Mouse (Mus musculus) frontal cortex, postnatal 10 days (tissue): Measurements from ENCODE around the gene Mprip.
A peak's percentile ranks its signal among the peaks of the same experiment; 100 is the strongest.

Source experiments
- DNase-seq, 2 experiments: peaks; one replicate each; pipeline ENCODE4 v3.0.0; 2022; ENCODE audit warnings: low spot score in 2 of 2, mixed read lengths in 1 of 2

Gene Mprip

DNA sequence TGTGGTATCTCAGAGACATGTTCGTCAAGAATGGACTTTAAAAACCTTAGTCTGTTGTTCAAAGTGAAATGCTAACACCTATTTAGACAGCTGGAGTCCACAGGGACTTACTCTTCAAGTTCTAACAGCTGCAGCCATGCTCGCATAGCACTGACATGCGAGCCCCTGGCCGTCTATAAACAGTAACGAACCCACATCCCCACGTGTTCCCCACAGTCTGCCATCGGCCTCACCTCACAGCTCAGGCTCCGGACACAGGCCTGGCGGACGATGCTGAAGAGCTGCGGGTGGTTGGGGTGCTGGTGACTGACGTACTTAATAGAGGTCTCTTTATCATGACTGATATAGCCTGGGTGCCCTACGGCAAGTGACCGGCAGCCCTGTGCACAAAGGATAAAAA, 142.4 kb downstream of the Mprip start:
- DNase-seq: no peak

DNA sequence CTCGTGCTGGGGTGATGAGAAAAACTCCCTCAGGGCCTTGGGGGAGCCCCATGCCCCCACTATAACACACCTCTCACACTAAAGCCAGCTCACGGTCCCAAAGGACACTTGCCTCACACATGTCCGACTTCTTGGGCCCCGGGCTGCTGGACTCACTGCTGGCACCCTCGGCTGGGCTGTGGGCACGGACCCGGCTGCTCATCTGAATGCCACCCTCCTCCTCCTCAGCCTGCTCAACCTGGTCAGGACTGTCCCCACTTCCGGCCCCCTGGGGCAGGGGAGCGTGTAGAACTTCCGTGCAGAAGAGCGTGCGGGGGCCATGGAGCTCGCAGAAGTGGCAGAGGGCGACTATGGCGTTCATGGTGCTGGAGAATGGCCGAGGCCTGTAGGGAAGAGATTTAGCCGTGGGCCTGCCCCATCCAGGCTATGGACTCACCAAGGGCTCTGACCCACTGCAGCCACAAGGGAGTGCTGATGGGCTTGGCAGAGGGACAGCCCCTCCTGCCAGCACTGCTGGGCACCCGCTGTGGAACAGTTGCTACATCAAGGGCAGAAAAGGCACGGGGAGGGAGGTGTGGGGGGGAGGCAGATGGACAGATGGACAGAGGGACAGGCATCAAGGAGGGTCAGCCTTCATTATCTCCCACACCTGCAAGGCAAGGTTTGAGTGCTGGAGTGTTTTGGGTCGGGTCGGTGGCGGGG, 143.5 kb downstream of the Mprip start:
- no peak for DNase-seq

DNA sequence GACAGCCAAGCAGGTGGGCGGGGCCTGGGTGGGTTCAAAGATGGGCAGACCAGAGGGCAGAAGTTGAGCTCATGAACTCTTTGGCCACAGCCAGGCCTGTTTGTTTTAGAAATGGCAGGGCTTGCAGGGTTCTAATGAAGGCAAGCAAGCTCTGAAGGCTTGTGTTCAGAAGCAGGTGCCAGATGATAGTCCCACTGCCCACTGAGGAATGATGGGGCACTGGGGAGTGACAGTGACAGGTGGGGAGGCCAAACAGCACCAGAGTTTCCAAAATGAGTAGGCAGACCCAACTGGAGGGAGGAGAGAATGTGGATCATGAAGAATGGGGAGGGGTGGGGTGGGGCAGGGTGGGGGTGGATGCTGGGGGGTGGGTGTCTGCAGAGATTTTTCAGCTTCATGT, 144.2 kb downstream of the Mprip start:
- no peak for DNase-seq

DNA sequence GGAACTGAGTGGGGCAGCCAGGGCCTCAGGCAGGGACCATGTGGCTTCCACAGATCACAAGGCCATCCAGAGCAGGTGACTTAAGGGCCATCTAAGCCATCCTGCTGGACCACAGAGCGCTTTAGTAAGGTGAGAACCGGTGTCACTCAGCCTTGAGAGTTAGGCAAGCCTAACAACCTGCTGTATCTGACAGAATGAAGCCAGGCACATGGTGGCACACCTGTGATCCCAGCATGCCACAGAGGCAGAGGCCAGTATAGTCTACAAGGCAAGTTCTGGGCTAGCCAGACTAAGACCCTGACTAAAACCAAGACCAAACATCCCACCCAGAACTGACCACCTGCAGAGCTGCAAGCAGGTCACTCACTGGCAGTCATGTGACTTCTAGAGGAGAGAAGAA, 144.6 kb downstream of the Mprip start:
- DNase-seq: no peak

DNA sequence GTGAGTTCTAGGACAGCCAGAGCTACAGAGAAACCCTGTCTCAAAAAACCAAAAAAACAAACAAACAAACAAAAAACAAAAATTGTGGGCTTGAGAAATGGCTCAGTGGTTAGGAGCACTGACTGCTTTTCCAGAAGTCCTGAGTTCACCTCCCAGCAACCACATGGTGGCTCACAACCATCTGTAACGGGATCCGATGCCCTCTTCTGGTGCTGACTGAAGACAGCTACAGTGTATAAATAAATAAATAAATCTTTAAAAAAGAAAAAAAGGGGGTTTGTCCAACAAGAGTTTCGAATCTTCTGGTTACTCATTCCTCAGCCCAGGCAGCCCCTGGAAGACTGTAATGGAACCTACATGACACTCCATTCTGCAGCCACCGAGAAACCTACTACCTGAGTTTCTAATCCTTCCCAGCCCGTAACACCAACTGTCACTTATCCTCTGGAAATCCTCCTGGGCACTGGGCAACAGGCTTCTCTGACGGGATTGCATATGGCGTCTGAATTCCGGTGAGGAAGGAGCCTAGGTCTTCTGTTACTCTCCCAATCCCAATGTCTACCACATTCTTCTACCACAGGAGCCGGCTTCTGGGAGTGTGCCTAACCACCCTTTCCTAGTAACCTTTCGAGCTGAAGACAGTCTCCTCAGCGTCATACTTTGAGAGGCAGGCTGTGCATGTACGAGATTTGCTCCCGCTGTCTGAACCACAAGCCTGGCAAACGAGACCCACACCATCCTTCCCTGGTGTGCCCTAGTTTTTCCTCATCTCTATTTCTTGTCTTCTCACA, 147.3 kb downstream of the Mprip start:
- no peak for DNase-seq

DNA sequence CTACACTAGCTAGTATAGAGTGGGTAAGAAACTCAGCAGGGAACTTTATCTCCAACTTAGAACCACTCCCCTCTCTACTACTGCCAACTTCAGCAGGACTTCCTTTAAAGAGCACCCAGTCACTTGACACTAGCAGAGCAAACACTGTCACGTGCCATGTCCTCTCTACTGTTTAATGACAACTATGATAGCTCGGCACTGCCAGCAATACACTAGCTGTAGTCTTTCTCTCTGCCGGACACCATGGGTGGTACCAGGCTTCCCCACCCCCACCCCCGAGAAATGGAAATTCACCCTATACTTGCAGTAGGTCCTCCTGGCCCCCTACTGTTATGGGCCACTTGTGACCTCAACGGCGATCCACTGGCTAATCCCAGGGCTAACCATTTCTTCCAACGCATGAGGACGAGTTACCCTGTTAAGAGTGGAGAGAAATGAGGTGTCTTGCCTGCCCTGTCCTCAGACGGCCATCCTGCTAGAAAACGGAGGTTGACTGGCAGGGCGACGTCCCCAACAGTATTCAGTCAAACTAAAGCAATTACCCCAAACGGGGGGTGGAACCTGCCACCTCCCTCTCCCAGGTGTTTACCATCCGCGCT, 148.1 kb downstream of the Mprip start:
- DNase-seq: no peak

DNA sequence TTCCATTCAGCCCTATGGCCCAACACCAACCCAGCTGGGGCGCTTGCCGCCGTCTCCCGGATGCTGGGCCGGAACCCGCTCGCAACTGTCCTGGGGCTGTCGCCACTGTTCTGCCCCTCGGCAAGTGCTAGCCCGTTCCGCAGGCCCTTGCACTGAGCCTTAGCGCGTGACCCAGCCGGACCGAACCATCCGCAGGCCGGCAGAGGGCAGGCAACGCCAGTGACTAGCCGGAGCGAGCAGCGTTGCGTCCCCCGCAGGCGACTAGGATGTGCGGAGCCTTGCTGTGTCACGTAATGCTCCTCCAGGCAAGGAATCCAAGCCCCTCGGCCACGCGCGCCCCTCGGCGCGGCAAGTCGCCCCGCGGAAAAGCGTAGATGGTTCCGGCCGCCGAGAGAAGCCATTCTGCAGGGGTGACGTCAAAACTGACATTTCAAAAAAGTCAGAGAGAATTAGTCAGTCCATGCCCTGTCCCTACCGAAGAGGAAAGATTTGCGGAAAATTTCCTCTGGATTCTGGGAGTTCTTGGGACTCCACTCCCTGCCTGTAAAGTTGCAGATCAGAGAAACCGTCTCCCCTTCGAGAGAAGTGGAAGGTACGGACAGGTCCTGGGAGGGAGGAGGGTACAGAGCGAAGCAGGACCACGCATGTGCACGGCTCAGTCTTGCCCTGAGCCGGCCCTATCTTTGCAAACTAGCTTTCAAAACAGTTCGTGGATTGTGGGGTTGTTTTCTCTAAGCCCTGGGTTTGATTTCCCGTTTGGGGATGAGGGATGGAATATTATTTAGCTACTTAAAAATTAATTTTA, 148.8 kb downstream of the Mprip start, which contains the start of gene Flcn:
Gene Flcn, minus strand, starts transcription at position 347 of the 805 bp plus-strand sequence.
- peak; percentile 68 to 84 for DNase-seq

DNA sequence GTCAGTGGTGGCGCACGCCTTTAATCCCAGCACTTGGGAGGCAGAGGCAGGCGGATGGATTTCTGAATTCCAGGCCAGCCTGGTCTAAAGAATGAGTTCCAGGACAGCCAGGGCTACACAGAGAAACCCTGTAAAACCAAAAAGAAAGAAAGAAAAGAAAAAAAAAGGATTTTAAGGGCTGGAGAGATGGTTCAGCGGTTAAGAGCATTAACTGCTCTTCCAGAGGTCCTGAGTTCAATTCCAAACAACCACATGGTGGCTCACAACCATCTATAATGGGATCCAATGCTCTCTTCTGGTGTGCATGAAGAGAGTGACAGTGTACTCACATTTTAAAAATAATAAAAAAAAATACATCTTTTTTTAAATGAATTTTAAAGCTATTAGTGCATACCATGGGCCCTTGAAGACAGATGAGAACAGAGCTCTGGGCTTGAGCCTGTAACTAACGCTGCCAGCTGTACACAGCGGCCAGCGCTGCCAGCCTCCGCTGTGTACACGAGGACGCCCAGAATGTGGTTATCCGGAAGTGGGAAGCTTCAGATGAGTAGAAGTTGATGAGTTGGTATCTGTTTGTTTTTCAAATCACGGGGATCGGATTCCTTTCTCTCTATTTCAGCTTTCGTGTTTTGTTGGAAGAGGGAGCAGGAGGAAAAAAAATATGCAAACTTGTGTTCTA, 149.5 kb downstream of the Mprip start:
- no peak for DNase-seq

DNA sequence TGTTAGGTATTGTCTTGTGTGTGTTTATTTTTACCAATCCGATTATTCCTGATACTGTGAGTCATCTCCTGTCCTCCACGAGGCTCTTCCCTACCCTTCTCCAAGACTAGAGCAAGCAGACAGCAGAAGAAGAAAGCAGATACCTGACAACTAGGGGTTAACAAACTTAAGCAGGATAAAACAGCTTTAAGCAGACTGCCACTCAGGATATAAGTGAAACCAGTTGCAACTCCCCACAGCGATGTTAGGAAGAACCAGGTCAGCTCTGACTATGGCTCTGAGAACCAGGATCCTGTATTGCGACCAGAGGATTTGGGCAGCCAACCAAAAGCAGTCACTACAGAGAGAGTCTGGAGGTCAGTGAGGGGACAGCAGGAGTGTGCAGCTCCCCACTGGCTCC, 150.1 kb downstream of the Mprip start:
- DNase-seq: no peak

DNA sequence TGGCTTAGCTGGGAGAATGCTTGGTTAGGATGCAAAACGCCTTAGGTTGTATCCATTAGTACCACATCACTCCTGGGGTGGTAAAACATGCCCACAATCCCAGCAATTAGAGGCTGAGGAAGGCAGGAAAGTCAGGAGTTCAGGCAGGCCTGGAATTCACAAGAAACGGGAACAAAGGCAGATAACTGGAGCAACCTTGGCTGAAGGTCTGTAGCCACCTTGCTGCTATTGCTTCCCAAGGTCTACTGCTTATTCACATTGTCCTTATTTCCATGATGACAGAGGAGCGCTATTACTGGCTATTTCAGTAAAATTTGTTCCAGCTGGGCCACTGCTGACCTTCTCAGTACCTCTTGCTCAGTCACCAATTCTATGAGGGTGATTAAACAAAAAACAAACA, 152.2 kb downstream of the Mprip start:
- DNase-seq: no peak

DNA sequence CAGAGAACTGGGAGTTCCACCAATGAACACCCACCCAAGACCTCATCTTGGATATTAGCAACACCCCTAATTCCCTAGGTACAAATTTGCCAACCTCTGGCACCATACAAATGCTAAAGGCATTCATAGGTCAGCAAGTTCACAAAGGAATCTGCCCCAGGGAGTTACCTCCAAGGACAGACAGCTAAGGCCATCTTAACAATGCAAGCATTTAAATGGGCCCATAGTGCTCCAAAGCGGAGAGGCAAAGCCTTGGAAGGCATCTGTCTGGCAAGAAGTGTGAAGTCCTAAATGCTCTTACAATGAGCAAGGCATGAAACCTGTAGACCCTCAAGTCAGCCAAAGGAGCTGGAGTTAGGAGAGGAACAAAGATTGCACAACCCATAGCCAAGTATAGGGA, 153.2 kb downstream of the Mprip start:
- no peak for DNase-seq

DNA sequence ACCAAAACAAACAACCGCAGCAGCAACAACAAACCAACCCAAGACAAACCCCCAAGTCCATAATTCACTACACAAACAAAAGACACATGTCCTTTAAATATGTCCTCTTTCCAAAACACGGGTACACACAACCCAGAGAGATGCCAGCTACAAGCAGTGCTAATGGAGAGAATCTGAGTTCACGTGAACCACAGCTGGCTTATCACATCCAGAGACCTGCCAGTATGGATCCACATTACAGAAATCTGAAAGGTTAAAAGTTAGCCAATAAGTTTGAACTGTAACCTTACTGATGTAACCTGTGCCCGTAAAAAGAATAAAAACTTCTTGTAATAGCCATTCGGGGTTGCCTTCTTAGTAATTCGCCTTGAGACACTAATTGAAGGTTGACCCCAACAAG, 153.8 kb downstream of the Mprip start:
- DNase-seq: no peak

DNA sequence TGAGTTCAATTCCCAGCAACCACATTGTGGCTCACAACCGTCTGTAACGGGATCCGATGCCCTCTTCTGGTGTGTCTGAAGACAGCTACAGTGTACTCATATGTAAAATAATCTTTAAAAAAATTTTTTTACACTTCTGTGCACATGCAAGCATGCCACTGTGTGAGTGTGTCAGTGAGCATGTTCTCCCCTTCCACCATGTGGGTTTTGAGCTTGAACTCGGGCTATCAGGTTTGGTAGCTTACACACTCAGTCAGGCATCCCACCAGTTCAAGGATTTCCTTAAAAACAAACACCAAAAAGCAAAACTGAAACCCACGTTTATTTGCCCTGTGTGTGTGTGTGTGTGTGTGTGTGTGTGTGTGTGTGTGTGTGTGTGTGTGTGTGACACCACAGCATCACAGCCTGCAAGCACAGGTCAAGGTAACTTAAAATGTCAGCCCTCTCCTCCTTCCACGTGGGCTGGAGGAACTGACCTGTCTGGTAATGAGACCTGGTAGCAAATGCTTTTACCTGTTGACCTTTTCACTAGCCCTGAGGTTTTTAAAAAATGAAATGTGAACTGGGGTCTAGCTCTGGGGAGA, 154.5 kb downstream of the Mprip start:
- DNase-seq: no peak

DNA sequence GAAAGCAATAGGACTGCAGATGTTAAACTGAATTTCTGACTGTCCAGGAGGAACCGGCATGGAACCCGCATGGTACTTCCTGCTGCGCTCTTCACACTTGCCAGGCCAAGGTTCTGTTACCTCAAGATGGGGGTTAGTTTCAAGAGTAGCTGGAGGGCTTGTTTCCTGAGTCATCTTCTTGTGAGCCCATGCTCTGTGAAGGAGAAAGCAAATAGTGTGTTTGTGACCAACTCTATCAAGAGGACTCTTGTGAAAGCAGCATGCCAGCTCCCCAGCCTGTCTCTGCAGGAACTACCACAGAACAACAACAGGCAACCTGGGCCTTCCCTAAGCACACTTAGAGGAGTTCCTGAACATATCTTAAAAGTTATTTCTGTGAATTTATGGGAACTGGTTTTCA, 156.8 kb downstream of the Mprip start:
- no peak for DNase-seq

DNA sequence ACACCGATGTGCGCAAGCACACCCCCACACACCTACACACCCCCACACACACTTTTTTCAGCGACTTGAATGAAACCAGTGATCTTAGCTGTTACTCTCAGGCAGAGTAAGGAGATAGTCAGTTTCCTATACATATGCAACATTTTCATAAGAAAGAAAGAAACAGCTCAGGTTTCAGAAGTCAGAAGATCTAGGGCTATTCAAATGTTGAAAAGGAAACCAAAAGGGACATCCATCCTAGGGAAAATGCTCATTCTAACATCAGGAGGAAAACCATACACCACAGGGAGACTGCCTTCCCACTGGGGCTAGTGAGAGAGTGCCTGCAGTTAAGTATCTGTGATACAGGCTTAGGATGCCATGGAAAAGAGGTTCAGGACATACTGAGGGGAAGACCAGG, 160.5 kb downstream of the Mprip start:
- DNase-seq: no peak
